Mouse (Mus musculus) monocyte, adult 5-6 weeks (primary cell): Measurements from ENCODE around the gene Cpne4. TPM values are rescaled to one million over a fixed set of nuclear protein-coding genes. Genes with fewer than 3 reads are reported as not detected.

Experiments used
- ATAC-seq: fragments of 153-309, 156-312 bp; replicated peaks from 2 replicates; pipeline ENCODE4 v1.8.0; 2017; ENCODE audit warnings: mild to moderate bottlenecking; ENCODE audit not compliant: low TSS enrichment, insufficient number of reproducible peaks, severe bottlenecking, poor library complexity, low FRiP score
- total RNA-seq: library from RNA; stranded (forward); fragments of 200-1000, 200-491, 200-594 nt; gene quantifications from 3 replicates; pipeline ENCODE4 v1.2.3, GENCODE M21; 2017

Gene Cpne4
- total RNA-seq, 1 experiment from 2014 or later, result not detected

DNA sequence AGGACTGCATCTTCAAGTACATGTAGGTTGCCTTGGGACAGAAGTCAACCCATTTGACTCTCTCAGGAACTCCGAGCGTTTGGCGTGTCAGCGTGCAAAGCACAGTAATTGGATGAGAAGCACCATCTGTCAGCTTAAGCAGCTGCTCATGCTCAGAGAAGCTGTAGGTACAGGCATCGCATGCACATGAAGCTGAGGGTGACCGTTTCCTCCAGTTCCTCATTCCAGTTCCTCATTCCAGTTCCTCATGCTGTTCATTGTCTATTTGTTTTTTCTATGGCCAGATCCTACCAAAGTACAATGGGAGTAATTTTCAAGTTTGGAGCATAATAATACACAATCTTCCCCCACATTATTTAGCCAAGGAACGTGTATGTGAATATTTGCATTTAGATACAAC is 425.7 kb downstream of the Cpne4 start:
- ATAC-seq, result peak; percentile 82

DNA sequence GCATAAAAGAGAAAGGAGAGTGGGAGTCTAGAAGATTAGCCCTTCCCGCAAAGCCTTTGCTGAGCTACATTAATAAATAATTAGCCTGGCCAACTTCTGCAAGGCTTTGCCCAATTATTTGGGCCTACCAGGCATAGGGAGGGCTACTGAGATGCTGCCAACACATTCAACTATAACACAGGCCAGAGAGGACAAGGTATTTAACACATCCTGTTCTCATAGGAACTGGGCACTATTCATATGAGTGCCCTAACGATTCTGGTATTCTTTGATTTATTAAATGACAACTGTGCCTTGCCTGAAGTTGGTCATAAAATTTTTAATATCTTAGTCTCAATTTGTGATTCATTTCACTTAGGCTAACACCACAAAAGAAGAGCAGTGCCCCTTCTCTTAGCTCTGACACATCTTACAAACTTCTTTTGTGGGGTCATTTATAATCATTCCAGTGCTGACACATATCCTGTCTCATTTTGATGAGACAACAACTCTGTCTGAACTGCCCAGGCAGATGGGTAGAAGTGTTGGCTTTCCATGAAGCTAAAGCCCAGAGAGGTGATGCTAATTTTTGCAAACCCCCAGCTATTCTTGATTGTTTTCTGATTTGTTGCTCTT is 435.0 kb downstream of the Cpne4 start:
- no peak for ATAC-seq

DNA sequence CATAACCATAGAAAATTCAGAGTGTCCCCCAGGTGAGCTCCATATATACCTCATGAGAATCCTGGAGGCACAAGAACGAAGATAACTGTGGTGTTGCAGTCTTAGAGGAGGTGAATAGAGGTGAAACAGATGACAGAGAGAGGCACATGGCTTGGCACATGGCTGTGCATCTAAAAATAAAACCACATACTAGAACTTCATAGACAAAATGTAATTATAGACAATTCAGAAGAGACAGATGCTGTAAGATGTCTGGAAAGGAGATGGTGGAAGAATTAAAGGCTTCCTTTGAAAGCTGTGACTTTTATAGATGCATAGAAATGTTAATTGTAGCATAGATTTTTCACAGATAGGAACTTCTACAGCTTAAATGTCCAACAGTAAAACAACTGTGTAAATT is 451.1 kb downstream of the Cpne4 start:
- no peak for ATAC-seq

DNA sequence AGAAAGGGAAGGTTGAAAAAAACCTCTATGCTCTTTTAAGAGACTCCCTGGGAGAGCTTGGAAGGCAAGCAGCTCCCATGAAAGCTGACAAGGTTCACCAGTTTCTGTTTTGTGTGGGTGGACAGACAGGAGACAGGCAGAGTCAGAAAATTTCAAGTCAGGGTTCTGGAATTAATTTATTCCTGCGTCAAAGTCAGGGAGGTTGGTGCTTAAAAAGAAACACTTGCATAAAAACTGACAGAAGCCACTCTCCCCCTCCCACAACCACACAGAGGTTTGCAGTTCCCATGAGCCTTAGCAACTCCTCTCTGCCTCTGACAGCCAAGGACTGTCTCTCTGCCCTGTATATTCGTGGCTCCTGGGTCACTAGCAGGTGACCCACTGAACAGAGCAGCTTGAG is 463.6 kb downstream of the Cpne4 start:
- ATAC-seq, result no peak

DNA sequence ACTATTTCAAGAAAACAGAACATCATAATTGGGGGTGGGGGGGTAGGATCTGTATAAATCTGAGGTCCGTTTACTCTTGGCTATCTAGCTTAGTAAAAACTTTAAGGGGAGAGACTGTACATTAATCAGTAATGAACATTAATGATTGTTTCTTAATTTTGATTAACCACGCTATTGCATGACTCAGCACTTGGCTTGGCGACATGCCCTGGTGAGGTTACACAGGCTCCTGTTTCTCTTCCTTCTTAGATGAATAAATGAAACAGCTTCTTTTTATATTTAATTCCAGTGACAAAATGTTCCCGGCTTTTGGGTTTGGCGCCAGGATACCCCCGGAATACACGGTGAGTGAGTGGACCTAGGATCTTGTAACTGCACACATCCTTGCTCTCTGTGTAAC is 471.1 kb downstream of the Cpne4 start:
- ATAC-seq, result no peak

DNA sequence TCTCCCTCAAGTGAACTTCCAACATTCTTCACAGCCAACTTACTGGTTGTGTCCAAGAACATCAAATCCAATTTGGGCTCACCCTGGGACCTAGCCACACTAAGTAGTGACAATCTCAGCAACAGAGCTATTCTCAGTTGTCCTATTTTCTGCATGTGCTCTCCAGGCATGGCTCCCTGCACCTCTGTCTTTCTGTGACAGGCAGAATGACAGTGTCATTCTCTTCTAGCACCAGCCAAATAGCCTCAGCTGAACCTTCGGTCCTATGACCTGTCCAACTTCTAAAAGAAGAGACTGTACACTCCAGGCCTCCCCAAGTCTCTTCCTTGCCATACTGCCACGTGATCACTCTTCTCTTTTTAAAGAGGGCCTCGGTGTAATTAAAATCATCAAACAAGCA is 481.2 kb downstream of the Cpne4 start:
- no peak for ATAC-seq

DNA sequence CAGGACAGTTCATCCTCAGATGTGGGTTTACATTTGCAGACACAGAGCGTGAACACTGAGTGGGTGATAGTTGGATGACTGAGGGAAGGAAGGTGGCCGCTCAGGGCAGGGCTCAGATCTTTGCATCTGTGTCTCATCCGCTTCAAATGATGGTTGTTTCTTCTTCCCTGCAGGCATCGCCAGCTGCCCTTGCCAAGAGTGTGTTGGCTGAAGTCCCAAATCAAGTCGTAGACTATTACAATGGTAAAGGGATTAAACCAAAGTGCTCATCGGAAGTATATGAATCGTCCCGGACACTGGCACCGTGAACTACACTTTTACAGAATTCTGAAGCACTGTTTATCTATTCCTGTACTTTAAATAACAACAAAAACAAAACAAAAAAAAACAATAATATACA is 485.5 kb downstream of the Cpne4 start:
- no peak for ATAC-seq

DNA sequence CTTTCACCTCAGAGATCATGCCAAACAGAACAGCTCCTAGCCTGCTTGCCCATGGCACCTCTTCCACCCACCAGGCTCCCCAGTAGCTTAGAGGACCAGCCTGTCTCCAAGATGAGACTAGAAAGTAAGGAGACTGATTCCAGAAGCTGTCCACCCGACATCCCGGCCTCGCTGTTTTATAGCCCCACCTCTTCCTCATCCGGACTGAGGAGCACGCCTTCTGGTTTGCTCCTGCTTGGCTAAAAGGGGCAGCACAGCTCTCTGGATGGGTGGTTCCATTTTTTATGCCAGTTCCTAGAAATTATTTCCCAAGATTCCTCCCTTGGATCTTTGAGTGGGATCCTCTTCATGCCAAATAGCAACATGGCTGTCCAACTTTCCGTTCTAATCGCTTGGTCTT is 486.6 kb downstream of the Cpne4 start:
- no peak for ATAC-seq

DNA sequence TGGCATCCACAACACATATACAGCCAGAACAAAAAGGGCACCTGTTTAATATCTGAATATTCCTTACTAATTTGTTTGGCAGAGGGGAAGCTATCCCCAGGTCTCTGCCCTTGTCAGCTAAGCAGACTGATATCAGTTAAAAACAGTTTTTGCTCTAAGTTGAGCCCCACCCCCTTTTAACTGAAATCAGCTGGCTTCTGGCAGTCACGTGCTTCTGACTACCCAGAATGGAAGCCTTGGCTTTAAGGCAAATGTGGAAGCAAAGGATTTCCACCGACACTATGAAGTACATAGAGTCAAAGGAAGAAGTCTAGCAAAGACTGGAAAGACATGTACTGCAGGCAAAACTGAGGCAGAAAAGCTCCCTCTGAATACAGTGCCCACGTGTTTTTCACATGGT is 490.8 kb downstream of the Cpne4 start:
- ATAC-seq, result no peak

DNA sequence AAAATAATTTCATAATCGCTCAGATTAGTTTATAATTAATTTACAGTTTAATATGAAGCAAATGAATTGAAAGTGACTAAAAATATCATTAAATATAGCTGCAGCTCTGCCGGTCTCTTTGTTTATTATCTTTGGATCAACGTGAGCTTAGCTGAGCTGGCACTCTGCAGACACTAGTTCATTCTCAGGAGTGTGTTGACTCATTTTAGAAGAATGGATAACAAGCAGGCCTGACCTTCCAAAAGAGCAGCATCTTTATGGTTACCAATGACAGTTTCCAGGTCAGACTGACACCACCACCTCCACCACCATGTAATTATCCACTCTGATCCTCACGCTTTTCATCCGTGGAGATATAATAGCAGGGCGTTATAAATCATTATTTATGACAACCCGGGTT is 498.9 kb downstream of the Cpne4 start:
- ATAC-seq, result no peak

DNA sequence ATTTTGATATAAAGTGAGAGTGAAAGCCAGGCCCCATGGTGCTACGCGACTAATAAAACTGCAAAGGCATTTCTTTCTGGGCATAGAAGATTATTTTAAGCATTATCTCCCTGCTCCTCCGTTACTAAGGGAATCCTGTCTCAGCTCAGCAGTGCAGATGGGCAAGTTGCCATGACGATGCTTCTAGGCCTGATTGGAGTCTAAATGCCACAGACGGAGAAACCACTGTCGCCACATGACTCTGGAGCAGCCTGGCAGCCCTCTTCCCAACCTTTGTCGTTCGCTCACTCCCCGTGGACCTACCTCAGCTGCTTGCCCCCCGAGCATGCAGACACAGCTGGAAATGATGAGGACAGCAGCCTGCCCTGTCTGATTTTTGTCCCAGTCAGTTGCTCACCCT is 501.3 kb downstream of the Cpne4 start:
- ATAC-seq, result no peak

DNA sequence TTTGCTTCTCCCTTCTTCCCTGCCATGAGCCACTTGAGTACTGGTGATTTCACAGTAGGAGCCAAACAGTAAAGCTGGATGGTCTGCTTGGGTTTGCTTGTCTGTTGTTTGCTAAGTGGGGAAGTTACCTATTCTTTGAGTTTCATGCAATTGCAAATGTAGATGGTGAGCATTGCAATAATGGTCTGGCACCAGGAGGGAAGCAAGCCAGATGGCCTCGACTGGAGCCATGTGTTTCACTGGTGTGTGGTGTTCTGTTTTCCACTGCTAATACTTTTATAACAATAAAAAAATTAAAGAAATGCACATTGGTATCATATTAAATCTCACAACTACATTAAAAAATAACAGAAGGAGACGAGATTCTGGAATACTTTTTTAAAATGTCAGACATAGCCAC is 502.6 kb downstream of the Cpne4 start:
- ATAC-seq, result no peak

DNA sequence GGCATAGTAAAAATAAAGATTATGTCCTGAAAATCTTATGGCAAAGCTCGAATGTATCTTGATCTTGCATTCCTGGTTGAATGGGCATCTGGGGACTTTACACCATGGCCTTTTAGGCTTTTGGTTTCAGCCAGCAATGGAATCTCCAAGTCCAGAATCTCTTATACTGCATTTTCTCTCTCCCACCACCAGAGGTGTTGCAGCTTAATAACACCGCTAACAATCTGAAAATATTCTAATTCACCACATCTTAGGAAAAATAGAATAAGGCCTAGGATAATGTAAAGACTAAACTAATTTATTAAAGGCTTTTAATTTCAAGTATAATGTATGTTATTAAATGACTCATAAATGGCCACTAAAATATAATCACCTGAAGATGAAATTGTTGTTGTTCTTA is 503.2 kb downstream of the Cpne4 start:
- no peak for ATAC-seq

DNA sequence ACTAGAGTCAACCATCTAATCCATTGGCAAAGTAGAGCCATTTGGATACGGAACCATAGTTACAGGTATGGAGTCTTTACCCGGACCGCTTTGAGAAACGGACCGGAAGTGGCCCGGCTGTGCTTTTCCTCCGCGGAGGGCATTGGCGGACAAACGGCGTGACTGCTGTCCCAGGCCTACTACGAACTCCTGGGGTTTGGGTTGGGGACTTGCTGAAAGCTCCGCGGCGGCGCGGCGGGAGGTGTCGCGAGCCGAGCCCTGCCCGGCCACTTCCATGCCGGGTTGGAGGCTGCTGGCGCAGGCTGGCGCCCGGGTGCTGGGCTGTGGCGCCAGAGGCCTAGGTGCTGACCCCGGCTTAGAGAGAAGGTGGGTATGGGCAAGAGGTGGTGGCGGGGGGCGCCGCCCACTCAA is 506.1 kb downstream of the Cpne4 start, which contains the start of gene Mrpl3:
Gene Mrpl3, plus strand, starts transcription at position 93 of the 411 bp plus-strand sequence.
- peak; percentile 78 for ATAC-seq

DNA sequence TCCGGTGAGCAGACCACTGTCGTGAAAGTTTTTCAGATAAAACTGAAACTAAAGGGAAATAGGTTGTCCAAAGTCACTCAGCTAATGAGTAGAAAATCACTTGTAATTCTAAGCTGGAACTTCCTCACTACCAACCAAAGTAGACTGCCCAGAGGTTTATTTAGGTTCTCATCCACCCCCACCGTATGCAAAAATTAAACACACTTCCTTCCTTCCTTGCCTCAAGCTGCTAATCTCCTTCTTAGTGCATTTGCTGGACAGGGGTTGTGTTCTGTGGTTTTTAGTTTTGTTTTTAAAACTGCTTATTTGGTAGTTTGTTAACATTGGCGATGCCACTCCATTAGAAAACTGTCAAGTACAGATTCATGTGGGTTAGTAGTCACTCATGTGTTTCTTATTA is 506.7 kb downstream of the Cpne4 start:
- no peak for ATAC-seq

DNA sequence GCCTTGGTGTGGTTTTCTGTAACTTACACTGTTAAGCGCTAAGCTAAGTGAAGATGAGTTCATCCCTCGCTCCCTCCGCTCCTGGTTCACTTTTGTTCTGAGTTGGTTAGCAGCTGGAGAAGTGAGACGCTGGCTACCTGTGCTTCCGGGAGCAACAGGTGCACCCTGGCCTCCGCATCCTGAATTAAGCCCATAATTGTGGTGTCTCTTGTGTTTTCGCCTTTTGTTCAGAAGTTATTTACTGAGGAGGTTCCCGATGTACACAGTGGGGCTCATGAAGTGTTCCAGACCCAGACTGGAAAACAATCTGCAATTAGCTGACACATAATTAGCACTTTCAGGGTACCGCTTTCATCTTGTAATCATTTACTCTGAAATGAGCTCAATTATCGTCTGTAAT is 522.0 kb downstream of the Cpne4 start:
- no peak for ATAC-seq

DNA sequence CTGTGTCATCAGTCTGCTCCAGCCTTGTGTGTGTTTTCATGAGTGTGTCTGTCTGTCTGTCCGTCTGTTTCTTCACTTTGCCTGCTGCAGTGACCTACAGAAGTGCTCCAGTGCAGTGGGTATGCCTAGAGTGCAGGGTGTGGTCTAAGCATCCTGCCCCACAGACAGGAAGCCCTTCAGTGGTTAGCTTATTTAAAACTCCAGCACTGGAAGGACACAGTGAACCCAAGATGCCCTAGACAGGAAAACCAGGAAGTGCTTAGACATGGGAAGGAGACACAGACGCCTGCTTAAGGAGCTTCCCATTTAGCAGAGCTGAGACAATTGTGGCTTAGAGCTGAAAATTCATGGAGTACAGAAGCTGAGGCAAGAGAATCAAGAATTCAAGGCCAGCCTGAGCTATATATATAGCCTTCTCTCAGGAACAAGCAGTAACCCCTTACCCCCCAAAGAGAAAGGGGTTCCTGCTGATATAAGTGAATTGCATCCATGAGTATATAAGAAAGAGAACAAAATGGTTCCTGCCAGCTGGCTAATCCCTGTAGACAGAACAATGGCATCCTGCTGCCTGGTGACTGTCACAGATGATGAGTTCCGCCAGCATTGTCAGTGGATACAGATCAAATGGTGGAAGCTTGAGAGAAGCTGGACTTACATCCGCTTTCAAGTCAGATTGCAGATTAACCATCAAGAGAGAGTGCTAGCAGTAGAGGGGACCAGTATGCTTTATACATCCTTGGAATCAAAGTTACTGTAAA is 526.1 kb downstream of the Cpne4 start:
- ATAC-seq, result no peak

DNA sequence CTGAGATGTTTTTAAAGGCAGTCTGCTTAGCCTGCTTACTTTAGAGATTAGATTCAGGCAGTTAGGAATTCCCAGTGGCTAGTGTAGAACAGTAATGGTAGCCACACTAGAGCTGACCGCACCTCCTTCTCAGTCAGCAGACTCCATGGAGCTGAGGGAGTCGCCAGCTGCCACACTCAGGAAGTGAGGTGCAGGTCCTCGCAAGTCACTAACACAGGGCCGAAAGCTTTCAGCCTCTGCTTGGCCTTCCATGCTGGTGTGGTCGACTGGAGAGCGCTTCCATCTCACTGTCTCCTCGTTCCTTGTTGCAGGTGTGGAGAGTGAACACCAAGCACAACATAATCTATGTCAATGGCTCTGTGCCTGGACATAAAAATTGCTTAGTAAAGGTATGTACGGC is 527.8 kb downstream of the Cpne4 start:
- no peak for ATAC-seq

DNA sequence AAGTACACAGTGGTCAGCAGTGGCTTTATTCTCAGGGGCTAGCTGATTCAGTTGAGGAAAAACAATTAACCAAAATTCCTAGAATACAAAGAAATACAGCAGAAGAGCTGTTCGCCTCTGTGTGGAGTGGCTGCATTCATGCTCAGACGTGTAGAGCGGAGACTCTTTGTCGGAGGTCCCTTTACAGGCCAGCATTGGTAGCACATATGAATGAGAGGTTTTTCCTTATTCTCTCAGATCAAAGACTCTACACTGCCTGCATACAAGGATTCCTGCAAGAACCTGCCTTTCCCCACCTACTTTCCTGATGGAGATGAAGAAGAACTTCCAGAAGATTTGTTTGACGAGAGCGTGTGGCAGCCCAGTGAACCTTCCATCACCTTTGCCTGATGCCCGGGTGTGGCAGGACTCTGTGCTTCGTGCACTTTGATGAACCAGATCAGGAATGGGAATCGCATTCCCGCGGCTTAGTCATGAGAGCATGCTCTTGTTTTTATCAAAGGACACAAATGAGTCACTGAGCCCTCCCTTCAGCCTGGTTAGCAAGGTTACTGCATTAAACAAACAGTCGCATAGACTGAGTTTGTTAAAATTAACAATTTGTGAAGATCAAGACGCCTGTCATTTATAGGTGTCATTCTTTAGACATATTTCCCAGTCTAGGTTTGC is 529.8 kb downstream of the Cpne4 start:
- no peak for ATAC-seq

DNA sequence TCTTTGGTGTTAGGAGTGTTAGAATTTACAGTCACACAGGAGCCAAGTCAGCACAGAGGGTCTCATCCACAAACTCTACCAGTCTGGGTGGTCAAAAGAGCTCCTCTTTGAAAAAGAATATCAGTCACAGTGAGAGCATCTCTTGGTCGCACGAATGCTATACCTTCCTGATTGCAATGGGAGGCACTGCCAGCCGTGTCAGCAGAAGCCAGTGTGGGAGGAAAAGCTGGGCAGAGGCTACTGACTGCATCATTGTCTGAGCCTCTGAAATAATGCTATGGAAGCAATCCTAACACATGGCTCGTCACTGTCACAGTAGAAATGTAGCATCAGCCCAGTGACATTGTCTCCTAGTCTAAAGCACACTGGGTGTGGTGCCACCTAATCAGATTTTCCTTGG is 531.4 kb downstream of the Cpne4 start:
- ATAC-seq, result no peak
